Mouse (Mus musculus): ENCODE data around the gene 4921501E09Rik.
A peak's percentile ranks its signal among the peaks of the same experiment; 100 is the strongest.
"Not testable (repeated sequence)": the region's sequence is repeated elsewhere in the genome, so short reads cannot be mapped to it uniquely, and the experiment has no call there.

4921501E09Rik gene

GRCm38 (mm10) chr17:33067958-33068357, at the start of gene 4921501E09Rik:
Gene 4921501E09Rik (minus strand): TSS chr17:33068058.
- no peak for DNase-seq (ENCODE audit: low read depth, low spot score)

GRCm38 (mm10) chr17:33097396-33097795, 29.5 kb upstream of the 4921501E09Rik start:
- no peak for DNase-seq (ENCODE audit: low read depth, low spot score)

GRCm38 (mm10) chr17:33092391-33093193, 24.7 kb upstream of the 4921501E09Rik start:
- peak; percentile 54 for DNase-seq (ENCODE audit: low read depth, low spot score)

DNA sequence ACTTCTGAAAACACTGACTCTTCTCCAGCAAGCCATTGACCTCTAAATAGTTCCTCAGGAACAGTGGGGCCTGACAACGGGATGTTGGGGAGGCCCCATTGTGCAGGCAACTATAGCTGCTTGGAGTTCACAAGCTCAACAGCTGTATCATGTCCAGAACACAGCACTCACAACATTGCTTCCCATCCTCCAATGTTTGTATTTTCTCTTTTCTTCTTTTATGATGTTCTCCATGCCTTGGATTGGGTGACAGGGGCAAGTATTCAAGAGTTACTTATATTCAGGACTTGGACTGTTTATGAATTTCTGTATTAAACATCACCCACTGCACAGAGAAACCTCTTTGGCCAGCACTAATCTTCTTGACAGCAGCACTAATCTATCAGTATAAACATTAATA, 23.8 kb upstream of the 4921501E09Rik start:
- no peak for DNase-seq (ENCODE audit: low read depth, low spot score)

- DNase-seq (ENCODE audit: low read depth, low spot score): peak; percentile 80
Measured at GRCm38 (mm10) chr17:33089220-33089949, 21.5 kb upstream of the 4921501E09Rik start, which contains the start of gene Zfp563. Gene Zfp563 (plus strand): TSS chr17:33089310.

- no peak for DNase-seq (ENCODE audit: low read depth, low spot score)
Measured at GRCm38 (mm10) chr17:33063001-33063400, 4.9 kb downstream of the 4921501E09Rik start.

- no peak for DNase-seq (ENCODE audit: low read depth, low spot score)
Measured at GRCm38 (mm10) chr17:33058791-33059190, 9.1 kb downstream of the 4921501E09Rik start.

GRCm38 (mm10) chr17:33032900-33033891, 34.7 kb downstream of the 4921501E09Rik start, which contains the start of gene Zfp763:
Gene Zfp763 (minus strand): TSS chr17:33033402.
- DNase-seq (ENCODE audit: low read depth, low spot score): peak; percentile 71

GRCm38 (mm10) chr17:33032376-33032775, 35.5 kb downstream of the 4921501E09Rik start:
- DNase-seq (ENCODE audit: low read depth, low spot score): no peak

DNA sequence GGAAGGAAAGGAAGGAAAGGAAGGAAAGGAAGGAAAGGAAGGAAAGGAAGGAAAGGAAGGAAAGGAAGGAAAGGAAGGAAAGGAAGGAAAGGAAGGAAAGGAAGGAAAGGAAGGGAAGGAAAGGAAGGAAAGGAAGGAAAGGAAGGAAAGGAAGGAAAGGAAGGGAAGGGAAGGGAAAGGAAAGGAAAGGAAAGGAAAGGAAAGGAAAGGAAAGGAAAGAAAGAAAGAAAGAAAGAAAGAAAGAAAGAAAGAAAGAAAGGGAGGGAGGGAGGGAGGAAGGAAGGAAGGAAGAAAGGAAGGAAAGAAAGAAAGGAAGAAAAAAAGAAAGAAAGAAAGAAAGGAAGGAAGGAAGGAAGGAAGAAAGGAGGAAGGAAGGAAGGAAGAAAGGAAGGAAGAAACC, 47.4 kb downstream of the 4921501E09Rik start:
- not testable (repeated sequence) for DNase-seq (ENCODE audit: low read depth, low spot score)
